Mouse (Mus musculus) C2C12 (cell line): ENCODE results near the gene Spata31d1d.

ENCODE experiments used
- CEBPB ChIP-seq: IDR thresholded peaks from one replicate; pipeline ENCODE4 v1.6.1; 2011; ENCODE audit warnings: low read depth, mild to moderate bottlenecking, control low read depth, moderate library complexity
- CTCF ChIP-seq: IDR thresholded peaks from one replicate; pipeline ENCODE4 v1.5.1; 2011; ENCODE audit not compliant: control insufficient read depth, insufficient read depth, insufficient read length

GRCm38 (mm10) chr13:59685236-59685635 lies 46.3 kb downstream of the Spata31d1d start:
- TF ChIP-seq CTCF, result no peak
- TF ChIP-seq CEBPB, result no peak
